Comparison of ENCODE assay signal across 34 mouse cellular contexts in genomic region chr10:58205986-58206385, GRCm38 (mm10). TPM values are rescaled to one million over a fixed set of nuclear protein-coding genes. Genes with fewer than 3 reads are reported as not detected.
DNase-seq lines count a peak whose midpoint lies in the region; ATAC-seq and TF ChIP-seq lines count a peak whose summit lies in the region.
"Had no signal": no experiment of that assay in that cellular context is flagged by ENCODE, and none has a peak within 500 bp of the region (broad histone marks: within the 10 kb centered on the region; RNA-seq: fewer than 3 reads in every experiment).

No protein-coding gene starts in this region.

- no peaks in the 10 kb centered on the region for H3K9me3 ChIP-seq in heart, postnatal 0 days (replicated peaks; ENCODE audit: control insufficient read depth, low read length)
- peaks cover 5% of the 10 kb centered on the region for H3K9me3 ChIP-seq in kidney, embryonic 16.5 days (ENCODE audit: low read length)
- H3K9me3 ChIP-seq in limb, embryonic 10.5 days (replicated peaks): no peaks in the 10 kb centered on the region
- no peaks in the 10 kb centered on the region for H3K9me3 ChIP-seq in stomach, postnatal 0 days (ENCODE audit: control insufficient read depth, low read length)
- H3K9me3 ChIP-seq: embryonic facial prominence, embryonic 15.5 days; hindbrain, embryonic 15.5 days had no signal

- H3K4me1 ChIP-seq in heart, postnatal 0 days (ENCODE audit: control insufficient read depth, insufficient read depth): no peaks in the 10 kb centered on the region
- no peaks in the 10 kb centered on the region for H3K4me1 ChIP-seq in kidney, embryonic 16.5 days (ENCODE audit: insufficient read depth, low read length)
- H3K4me1 ChIP-seq in limb, embryonic 10.5 days: no peaks in the 10 kb centered on the region
- H3K4me1 ChIP-seq in stomach, postnatal 0 days (replicated peaks; ENCODE audit: control insufficient read depth, insufficient read depth): no peaks in the 10 kb centered on the region
- H3K4me1 ChIP-seq: embryonic facial prominence, embryonic 15.5 days; heart, embryonic 10.5 days; hindbrain, embryonic 10.5 days; hindbrain, embryonic 15.5 days had no signal

- no peaks in the 10 kb centered on the region for H3K27me3 ChIP-seq in heart, postnatal 0 days (ENCODE audit: control insufficient read depth, insufficient read depth, low read length)
- no peaks in the 10 kb centered on the region for H3K27me3 ChIP-seq in kidney, embryonic 16.5 days (ENCODE audit: insufficient read depth, low read length)
- no peaks in the 10 kb centered on the region for H3K27me3 ChIP-seq in limb, embryonic 10.5 days (ENCODE audit: low read depth, poor library complexity, severe bottlenecking)
- no peaks in the 10 kb centered on the region for H3K27me3 ChIP-seq in stomach, postnatal 0 days (ENCODE audit: control insufficient read depth, insufficient read depth, low read length)
- H3K27me3 ChIP-seq: embryonic facial prominence, embryonic 15.5 days; hindbrain, embryonic 15.5 days had no signal

- no peak overlapping the region for H3K4me3 ChIP-seq in heart, postnatal 0 days (ENCODE audit: low read depth, low read length)
- no peak overlapping the region for H3K4me3 ChIP-seq in kidney, embryonic 16.5 days (ENCODE audit: low read length)
- no peak overlapping the region for H3K4me3 ChIP-seq in limb, embryonic 10.5 days
- no peak overlapping the region for H3K4me3 ChIP-seq in stomach, postnatal 0 days (ENCODE audit: low read depth, low read length)
- H3K4me3 ChIP-seq: embryonic facial prominence, embryonic 15.5 days; gastrocnemius, adult 2 months; heart, adult 2 months; heart, embryonic 10.5 days; hindbrain, embryonic 10.5 days; hindbrain, embryonic 15.5 days had no signal

- 35% methylated on average over 1 of the region's 1 CpGs for WGBS in heart, postnatal 0 days
- 40% methylated on average over 1 of the region's 1 CpGs for WGBS in kidney, embryonic 16.5 days
- WGBS in limb, embryonic 10.5 days: 56% methylated on average over 1 of the region's 1 CpGs
- 42% methylated on average over 1 of the region's 1 CpGs for WGBS in stomach, postnatal 0 days

- ATAC-seq in heart, postnatal 0 days (ENCODE audit: insufficient read depth, low read depth): 0 out of 2 replicates have a peak, but pooled peaks have one; percentile 11
- ATAC-seq in kidney, embryonic 16.5 days (ENCODE audit: low FRiP score, low TSS enrichment): peak; percentile 42; the same call in 1 of the 2 replicates
- ATAC-seq in stomach, postnatal 0 days (ENCODE audit: low FRiP score, low TSS enrichment): peak; percentile 53; the same call in 1 of the 2 replicates
- ATAC-seq: CD4-positive, CD25-positive, alpha-beta regulatory T cell, adult 4 months; forebrain, embryonic 14.5 days; forebrain, postnatal 0 days had no signal

- no peaks in the 10 kb centered on the region for H3K36me3 ChIP-seq in heart, postnatal 0 days (replicated peaks; ENCODE audit: control insufficient read depth, insufficient read depth, low read length)
- H3K36me3 ChIP-seq in kidney, embryonic 16.5 days (ENCODE audit: insufficient read depth, low read length): no peaks in the 10 kb centered on the region
- H3K36me3 ChIP-seq in limb, embryonic 10.5 days: no peaks in the 10 kb centered on the region
- H3K36me3 ChIP-seq in stomach, postnatal 0 days (ENCODE audit: control insufficient read depth, insufficient read depth, low read length): no peaks in the 10 kb centered on the region
- H3K36me3 ChIP-seq: embryonic facial prominence, embryonic 15.5 days; heart, embryonic 10.5 days; hindbrain, embryonic 10.5 days; hindbrain, embryonic 15.5 days had no signal

- H3K27ac ChIP-seq in heart, postnatal 0 days (ENCODE audit: low read depth): no peak overlapping the region
- no peak overlapping the region for H3K27ac ChIP-seq in kidney, embryonic 16.5 days (ENCODE audit: low read length)
- no peak overlapping the region for H3K27ac ChIP-seq in limb, embryonic 10.5 days
- H3K27ac ChIP-seq in stomach, postnatal 0 days (replicated peaks): no peak overlapping the region
- H3K27ac ChIP-seq: embryonic facial prominence, embryonic 15.5 days; gastrocnemius, adult 2 months; heart, adult 2 months; heart, embryonic 10.5 days; hindbrain, embryonic 10.5 days; hindbrain, embryonic 15.5 days had no signal

- no peak for DNase-seq in heart, postnatal 0 days (ENCODE audit: low spot score)
- no peak for DNase-seq in heart, adult 18-20 months
- no peak for DNase-seq in kidney, adult 9 months
- peak; percentile 20 for DNase-seq in limb, embryonic 10.5 days (ENCODE audit: low spot score)
- DNase-seq in stomach, postnatal 0 days (ENCODE audit: low spot score): no peak
- DNase-seq: adrenal gland, adult 2 months; adrenal gland, postnatal 14 days; cerebellum, adult 11 months; cerebellum, adult 8-10 months; cerebellum, postnatal 10 days; cerebellum, postnatal 36 days; embryo, embryonic 11 days; forebrain, postnatal 0 days; gastrocnemius, adult 2 months; gastrocnemius, postnatal 14 days; heart, adult 2 months; heart, postnatal 10 days; heart, postnatal 36 days had no signal

- TF ChIP-seq CTCF in heart, postnatal 0 days (IDR thresholded peaks at IDR 0.05; ENCODE audit: low read depth): no peak
- TF ChIP-seq CTCF in stomach, postnatal 0 days (IDR thresholded peaks at IDR 0.05; ENCODE audit: low read depth): no peak

- H3K9ac ChIP-seq in heart, postnatal 0 days (replicated peaks; ENCODE audit: low read depth, low read length): no peak overlapping the region
- no peak overlapping the region for H3K9ac ChIP-seq in kidney, embryonic 16.5 days (replicated peaks; ENCODE audit: low read length)
- no peak overlapping the region for H3K9ac ChIP-seq in stomach, postnatal 0 days (ENCODE audit: low read length)
- H3K9ac ChIP-seq: embryonic facial prominence, embryonic 15.5 days; forebrain, postnatal 0 days; hindbrain, embryonic 15.5 days had no signal

- H3K4me2 ChIP-seq in heart, postnatal 0 days (ENCODE audit: low read depth, low read length): no peak overlapping the region
- no peak overlapping the region for H3K4me2 ChIP-seq in kidney, embryonic 16.5 days (replicated peaks; ENCODE audit: low read depth, low read length)
- H3K4me2 ChIP-seq in stomach, postnatal 0 days (replicated peaks; ENCODE audit: low read depth): no peak overlapping the region
- H3K4me2 ChIP-seq: embryonic facial prominence, embryonic 15.5 days; hindbrain, embryonic 15.5 days had no signal

- TF ChIP-seq EP300 in heart, postnatal 0 days (IDR thresholded peaks at IDR 0.05; ENCODE audit: low read depth): no peak
- no peak for TF ChIP-seq EP300 in stomach, postnatal 0 days (optimal IDR thresholded peaks at IDR 0.05)

RNA-seq across cellular contexts. Expression of gene AW822073, which starts 18.7 kb away (rescaled TPM):
- total RNA-seq in heart, postnatal 0 days (2014; rRNA removed; ENCODE audit: low replicate concordance): not detected in 2 replicates
- not detected in 2 replicates for polyA plus RNA-seq in heart, postnatal 0 days (2015; fragmentation: Nextera tagmentation; extraction: Ambion mirVana)
- not detected for total RNA-seq in heart, adult 18-20 months (2021)
- polyA plus RNA-seq in kidney, embryonic 16.5 days (2015; fragmentation: Nextera tagmentation; extraction: Ambion mirVana): not detected in 2 replicates
- not detected in 2 replicates for polyA plus RNA-seq in limb, embryonic 10.5 days (2016; fragmentation: Nextera tagmentation; extraction: Ambion mirVana)
- 0.34 TPM in 1 of 2 replicates, not detected in the other for polyA plus RNA-seq in stomach, postnatal 0 days (2015; fragmentation: Nextera tagmentation; extraction: Ambion mirVana)
- total RNA-seq: adrenal gland, adult 2 months; adrenal gland, postnatal 14 days; adrenal gland, postnatal 4 days; forebrain, postnatal 0 days; gastrocnemius, adult 2 months; gastrocnemius, postnatal 14 days; gastrocnemius, postnatal 4 days; heart, adult 2 months; heart, postnatal 10 days; heart, postnatal 36 days; MEL had no signal
- polyA plus RNA-seq: adrenal gland, adult 2 months; C2C12; CD4-positive, CD25-positive, alpha-beta regulatory T cell, adult 4 months; cortical plate, adult 2 months; embryonic facial prominence, embryonic 11.5 days; embryonic facial prominence, embryonic 15.5 days; forebrain, embryonic 11.5 days; forebrain, embryonic 14.5 days; forebrain, postnatal 0 days; heart, adult 2 months; heart, embryonic 10.5 days; heart, embryonic 14.5 days; hindbrain, embryonic 10.5 days; hindbrain, embryonic 15.5 days; intestine, embryonic 14.5 days had no signal

RNA-seq across cellular contexts. Expression of gene Duxf3, which starts 26.5 kb away (rescaled TPM):
- total RNA-seq in heart, postnatal 0 days (2014; rRNA removed; ENCODE audit: low replicate concordance): not detected in 2 replicates
- not detected in 2 replicates for polyA plus RNA-seq in heart, postnatal 0 days (2015; fragmentation: Nextera tagmentation; extraction: Ambion mirVana)
- not detected for total RNA-seq in heart, adult 18-20 months (2021)
- polyA plus RNA-seq in kidney, embryonic 16.5 days (2015; fragmentation: Nextera tagmentation; extraction: Ambion mirVana): not detected in 2 replicates
- not detected in 2 replicates for polyA plus RNA-seq in limb, embryonic 10.5 days (2016; fragmentation: Nextera tagmentation; extraction: Ambion mirVana)
- 0.67 TPM in 1 of 2 replicates, not detected in the other for polyA plus RNA-seq in stomach, postnatal 0 days (2015; fragmentation: Nextera tagmentation; extraction: Ambion mirVana)
- total RNA-seq: adrenal gland, adult 2 months; adrenal gland, postnatal 14 days; adrenal gland, postnatal 4 days; gastrocnemius, adult 2 months; gastrocnemius, postnatal 14 days; gastrocnemius, postnatal 4 days; heart, adult 2 months; heart, postnatal 10 days; heart, postnatal 36 days; MEL had no signal
- polyA plus RNA-seq: adrenal gland, adult 2 months; C2C12; embryonic facial prominence, embryonic 11.5 days; embryonic facial prominence, embryonic 15.5 days; forebrain, embryonic 11.5 days; forebrain, embryonic 14.5 days; forebrain, postnatal 0 days; heart, adult 2 months; heart, embryonic 10.5 days; heart, embryonic 14.5 days; hindbrain, embryonic 10.5 days; hindbrain, embryonic 15.5 days; intestine, embryonic 14.5 days had no signal

RNA-seq across cellular contexts. Expression of gene Gm4981, which starts 30.5 kb away (rescaled TPM):
- not detected in 2 replicates for total RNA-seq in heart, postnatal 0 days (2014; rRNA removed; ENCODE audit: low replicate concordance)
- polyA plus RNA-seq in heart, postnatal 0 days (2015; fragmentation: Nextera tagmentation; extraction: Ambion mirVana): not detected in 2 replicates
- total RNA-seq in heart, adult 18-20 months (2021): not detected
- not detected in 2 replicates for polyA plus RNA-seq in kidney, embryonic 16.5 days (2015; fragmentation: Nextera tagmentation; extraction: Ambion mirVana)
- polyA plus RNA-seq in limb, embryonic 10.5 days (2016; fragmentation: Nextera tagmentation; extraction: Ambion mirVana): not detected in 2 replicates
- polyA plus RNA-seq in stomach, postnatal 0 days (2015; fragmentation: Nextera tagmentation; extraction: Ambion mirVana): not detected in 2 replicates
- total RNA-seq: adrenal gland, adult 2 months; adrenal gland, postnatal 14 days; adrenal gland, postnatal 4 days; forebrain, postnatal 0 days; gastrocnemius, adult 2 months; gastrocnemius, postnatal 14 days; gastrocnemius, postnatal 4 days; heart, adult 2 months; heart, postnatal 10 days; heart, postnatal 36 days; MEL had no signal
- polyA plus RNA-seq: adrenal gland, adult 2 months; C2C12; CD4-positive, CD25-positive, alpha-beta regulatory T cell, adult 4 months; embryonic facial prominence, embryonic 11.5 days; embryonic facial prominence, embryonic 15.5 days; forebrain, embryonic 11.5 days; forebrain, embryonic 14.5 days; forebrain, postnatal 0 days; heart, adult 2 months; heart, embryonic 14.5 days; hindbrain, embryonic 10.5 days; hindbrain, embryonic 15.5 days; intestine, embryonic 14.5 days had no signal

RNA-seq across cellular contexts. Expression of gene Gcc2, which starts 49.3 kb away (rescaled TPM):
- total RNA-seq in heart, postnatal 0 days (2014; rRNA removed; ENCODE audit: low replicate concordance): 11.4 and 16.6 TPM in 2 replicates
- polyA plus RNA-seq in heart, postnatal 0 days (2015; fragmentation: Nextera tagmentation; extraction: Ambion mirVana): 33.9 and 37.3 TPM in 2 replicates
- 10 to 100 TPM; 30.4 to 31.0 TPM for total RNA-seq in heart, adult 18-20 months (2021)
- polyA plus RNA-seq in kidney, embryonic 16.5 days (2015; fragmentation: Nextera tagmentation; extraction: Ambion mirVana): 48.8 and 49.3 TPM in 2 replicates
- 45.4 and 61.4 TPM in 2 replicates for polyA plus RNA-seq in limb, embryonic 10.5 days (2016; fragmentation: Nextera tagmentation; extraction: Ambion mirVana)
- 49.7 and 65.7 TPM in 2 replicates for polyA plus RNA-seq in stomach, postnatal 0 days (2015; fragmentation: Nextera tagmentation; extraction: Ambion mirVana)
